Comparison of ENCODE assay signal across 7 mouse cellular contexts in genomic region chr5:114942074-114942765, GRCm38 (mm10). TPM values are rescaled to one million over a fixed set of nuclear protein-coding genes. Genes with fewer than 3 reads are reported as not detected.
DNase-seq lines count a peak whose midpoint lies in the region; ATAC-seq lines count a peak whose summit lies in the region.

Gene 2210016L21Rik (plus strand): TSS chr5:114942158.

- 1% methylated on average over 39 of the region's 39 CpGs for WGBS in intestine, embryonic 15.5 days
- 2% methylated on average over 39 of the region's 39 CpGs for WGBS in midbrain, embryonic 10.5 days

- H3K27me3 ChIP-seq in intestine, embryonic 15.5 days (replicated peaks) = no peaks in the 10 kb centered on the region
- no peaks in the 10 kb centered on the region for H3K27me3 ChIP-seq in midbrain, embryonic 10.5 days (ENCODE audit: low read depth, poor library complexity, severe bottlenecking)

- DNase-seq in adrenal gland, adult 8-10 months = peak; percentile 80
- DNase-seq in embryo, embryonic 11.5 days (ENCODE audit: low read depth, low spot score) = peak; percentile 80
- peak; percentile 61 to 71 for DNase-seq in gastrocnemius, postnatal 36 days
- DNase-seq in left cerebral cortex, postnatal 25 days (ENCODE audit: low spot score in 2 of 2) = peak; percentile 87 to 93
- DNase-seq in midbrain, embryonic 10.5 days (ENCODE audit: low spot score) = peak; percentile 89
- peak; percentile 82 for DNase-seq in right cerebral cortex, postnatal 4 days

- peak within 1 kb of the TSS; percentile 98 for H3K9ac ChIP-seq in intestine, embryonic 15.5 days

- H3K27ac ChIP-seq in intestine, embryonic 15.5 days = peak within 1 kb of the TSS; percentile 86
- peak within 1 kb of the TSS; percentile 92 for H3K27ac ChIP-seq in midbrain, embryonic 10.5 days (replicated peaks)

- no peaks in the 10 kb centered on the region for H3K9me3 ChIP-seq in intestine, embryonic 15.5 days
- peaks cover 9% of the 10 kb centered on the region; the same call in 1 of the 2 replicates for H3K9me3 ChIP-seq in midbrain, embryonic 10.5 days (replicated peaks)

- H3K36me3 ChIP-seq in intestine, embryonic 15.5 days = peaks cover 10% of the 10 kb centered on the region
- peaks cover 27% of the 10 kb centered on the region for H3K36me3 ChIP-seq in midbrain, embryonic 10.5 days

- intact Hi-C loops in gastrocnemius, postnatal 36 days (cut with DNase I) = no loop called here
- intact Hi-C loops in left cerebral cortex, postnatal 25 days (cut with DNase I) = no loop called here

- peak; percentile 94 for ATAC-seq in intestine, embryonic 15.5 days

- peaks cover 5% of the 10 kb centered on the region; the same call in 1 of the 2 replicates for H3K4me1 ChIP-seq in intestine, embryonic 15.5 days (replicated peaks)
- H3K4me1 ChIP-seq in midbrain, embryonic 10.5 days = peaks cover 10% of the 10 kb centered on the region

- peak within 1 kb of the TSS; percentile 60 for H3K4me2 ChIP-seq in intestine, embryonic 15.5 days (replicated peaks)

- peak within 1 kb of the TSS; percentile 97 for H3K4me3 ChIP-seq in intestine, embryonic 15.5 days (replicated peaks)
- H3K4me3 ChIP-seq in midbrain, embryonic 10.5 days = peak within 1 kb of the TSS; percentile 92

RNA-seq across cellular contexts. Expression of gene 2210016L21Rik, which starts in this region (rescaled TPM):
- 10 to 100 TPM; 46.4 to 59.2 (median 54.2) TPM for total RNA-seq in adrenal gland, adult 8-10 months (2022)
- 10 to 100 TPM; 19.2 to 23.1 TPM for total RNA-seq in gastrocnemius, postnatal 36 days (2021)
- polyA plus RNA-seq in intestine, embryonic 15.5 days (2015; fragmentation: Nextera tagmentation; extraction: Ambion mirVana) = 51.3 and 62.7 TPM in 2 replicates
- 100 to 1,000 TPM; 201 to 203 TPM for total RNA-seq in left cerebral cortex, postnatal 25 days (2021)
- 48.7 and 50.3 TPM in 2 replicates for polyA plus RNA-seq in midbrain, embryonic 10.5 days (2016; fragmentation: Nextera tagmentation; extraction: Ambion mirVana)

Comparison
In these comparisons a context has a peak if more than half of its experiments do, and no peak if none do; other contexts are left out.
1. Peak in every context shown above with its lines: DNase-seq, ATAC-seq, H3K4me3 ChIP-seq and H3K27ac ChIP-seq.